Mouse (Mus musculus) brain, embryonic 14.5 days (tissue): ENCODE measurements around the gene Adpgk.

ENCODE experiments used
- CTCF ChIP-seq: fragments of 200-500 bp; IDR thresholded peaks from 2 replicates; pipeline ENCODE4 v1.5.1; 2012; ENCODE audit warnings: inconsistent platforms, mild to moderate bottlenecking, moderate library complexity, borderline replicate concordance; ENCODE audit not compliant: insufficient read depth, insufficient read length; ENCODE audit errors: extremely low read depth
- POLR2A ChIP-seq: fragments of 200-500 bp; IDR thresholded peaks from 2 replicates; pipeline ENCODE4 v1.6.1; 2012; ENCODE audit warnings: mild to moderate bottlenecking, inconsistent platforms, borderline replicate concordance; ENCODE audit not compliant: poor library complexity, insufficient read depth, insufficient read length, severe bottlenecking; ENCODE audit errors: extremely low read depth

DNA sequence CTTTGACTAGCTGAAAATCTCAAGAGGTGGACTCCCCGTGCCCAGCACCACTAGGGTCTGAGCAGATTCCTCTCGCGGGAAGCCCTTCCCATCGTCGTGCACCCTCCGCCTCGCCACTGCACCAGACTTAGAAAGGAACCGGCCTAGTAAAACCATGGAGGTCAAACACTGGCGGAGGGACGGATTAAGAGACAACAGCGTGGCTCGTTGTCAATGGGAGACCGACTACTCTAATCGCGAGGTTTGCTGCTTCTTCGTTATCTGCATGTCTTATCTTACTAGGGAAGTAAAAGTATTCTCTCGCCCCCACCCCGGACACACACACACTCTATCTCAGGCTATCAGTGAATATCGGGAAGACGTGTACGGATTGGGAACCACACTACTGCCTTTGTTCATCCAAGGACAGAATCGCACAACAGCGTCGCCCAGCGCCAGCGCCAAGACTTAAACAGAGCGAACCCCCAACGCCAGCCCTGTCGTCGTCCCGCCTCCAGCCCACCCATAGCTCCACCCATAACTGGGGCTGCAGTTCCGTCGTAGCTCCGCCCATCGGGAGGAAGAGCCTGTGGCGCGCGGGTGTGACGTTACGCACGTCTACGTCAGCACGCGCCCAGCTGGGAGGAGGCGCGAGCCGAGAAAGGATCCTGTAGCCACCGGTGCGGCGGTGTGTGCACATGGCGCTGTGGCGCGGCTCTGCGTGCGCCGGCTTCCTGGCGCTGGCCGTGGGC lies at the start of gene Adpgk:
- TF ChIP-seq CTCF: peak; percentile 66
- TF ChIP-seq POLR2A: peak; percentile 97
